Comparison of ENCODE assay signal across 7 mouse cellular contexts in the genomic region with DNA sequence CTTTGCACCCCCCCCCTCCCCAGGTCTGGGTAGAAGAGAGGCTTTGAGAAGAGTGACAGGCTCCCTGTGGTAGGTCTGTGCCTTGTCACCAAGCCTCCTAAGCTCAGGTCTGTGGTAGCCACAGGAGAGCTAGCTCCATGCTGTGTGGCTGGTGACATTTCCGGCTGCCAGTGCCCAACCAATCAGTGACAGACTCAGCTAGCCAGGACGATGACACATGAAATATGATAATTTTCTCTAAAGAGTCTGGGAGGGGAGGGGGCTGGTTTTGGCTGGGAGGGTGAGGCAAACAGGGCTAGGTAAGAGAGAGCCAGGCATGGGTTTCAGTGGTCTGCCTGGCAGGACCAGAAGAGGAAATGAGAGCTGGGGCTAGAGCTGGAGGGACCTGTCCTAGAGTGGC.
DNase-seq lines count a peak whose midpoint lies in the region; ATAC-seq and TF ChIP-seq lines count a peak whose summit lies in the region.

No protein-coding gene starts in this region.

- H3K27me3 ChIP-seq in lung, postnatal 0 days (replicated peaks; ENCODE audit: insufficient read depth, low read length): no peaks in the 10 kb centered on the region

- H3K4me2 ChIP-seq in lung, postnatal 0 days (replicated peaks; ENCODE audit: low read depth, low read length): no peak overlapping the region

- H3K4me1 ChIP-seq in lung, postnatal 0 days (ENCODE audit: insufficient read depth, low read depth, low read length): peaks cover 24% of the 10 kb centered on the region

- H3K4me3 ChIP-seq in lung, postnatal 0 days (ENCODE audit: low read depth, low read length): no peak overlapping the region

- DNase-seq in lung, postnatal 0 days (ENCODE audit: low spot score): peak; percentile 12
- no peak for DNase-seq in lung, postnatal 14 days
- DNase-seq in cerebellum, adult 8-10 months: peak; percentile 74
- DNase-seq in lung, postnatal 10 days: peak; percentile 37
- DNase-seq in telencephalon, adult 2 months (ENCODE audit: low read depth, low spot score): peak; percentile 53
- no peak for DNase-seq in ovary, postnatal 36 days (ENCODE audit: low spot score)

- no peak overlapping the region for H3K9ac ChIP-seq in lung, postnatal 0 days (replicated peaks; ENCODE audit: low read depth)

- WGBS in lung, postnatal 0 days: 8% methylated on average over 2 of the region's 2 CpGs

- TF ChIP-seq CTCF in lung, postnatal 0 days (IDR thresholded peaks at IDR 0.05): no peak

- no peak overlapping the region for H3K27ac ChIP-seq in lung, postnatal 0 days (ENCODE audit: low read length)

- TF ChIP-seq EP300 in lung, postnatal 0 days (IDR thresholded peaks at IDR 0.05): no peak

- no peak for ATAC-seq in lung, postnatal 0 days
- ATAC-seq in granulocyte monocyte progenitor cell, adult 5-6 weeks (replicated peaks; ENCODE audit: poor library complexity, severe bottlenecking): peak; percentile 87

- no peaks in the 10 kb centered on the region for H3K9me3 ChIP-seq in lung, postnatal 0 days (ENCODE audit: low read length)

- no peaks in the 10 kb centered on the region for H3K36me3 ChIP-seq in lung, postnatal 0 days (ENCODE audit: insufficient read depth, low read length)

Comparison
In these comparisons a context has a peak if more than half of its experiments do, and no peak if none do; other contexts are left out.
1. DNase-seq: peak in lung, postnatal 0 days (single experiment), cerebellum, adult 8-10 months (single experiment), lung, postnatal 10 days (single experiment) and telencephalon, adult 2 months (single experiment); none in lung, postnatal 14 days (single experiment) and ovary, postnatal 36 days (single experiment).